Mouse (Mus musculus) thymus, postnatal 25 days (tissue): ENCODE measurements around the gene Arntl.
A peak's percentile ranks its signal among the peaks of the same experiment; 100 is the strongest.

Source experiments
- DNase-seq: peaks from one replicate; pipeline ENCODE4 v3.0.0; 2022

Gene Arntl

DNA sequence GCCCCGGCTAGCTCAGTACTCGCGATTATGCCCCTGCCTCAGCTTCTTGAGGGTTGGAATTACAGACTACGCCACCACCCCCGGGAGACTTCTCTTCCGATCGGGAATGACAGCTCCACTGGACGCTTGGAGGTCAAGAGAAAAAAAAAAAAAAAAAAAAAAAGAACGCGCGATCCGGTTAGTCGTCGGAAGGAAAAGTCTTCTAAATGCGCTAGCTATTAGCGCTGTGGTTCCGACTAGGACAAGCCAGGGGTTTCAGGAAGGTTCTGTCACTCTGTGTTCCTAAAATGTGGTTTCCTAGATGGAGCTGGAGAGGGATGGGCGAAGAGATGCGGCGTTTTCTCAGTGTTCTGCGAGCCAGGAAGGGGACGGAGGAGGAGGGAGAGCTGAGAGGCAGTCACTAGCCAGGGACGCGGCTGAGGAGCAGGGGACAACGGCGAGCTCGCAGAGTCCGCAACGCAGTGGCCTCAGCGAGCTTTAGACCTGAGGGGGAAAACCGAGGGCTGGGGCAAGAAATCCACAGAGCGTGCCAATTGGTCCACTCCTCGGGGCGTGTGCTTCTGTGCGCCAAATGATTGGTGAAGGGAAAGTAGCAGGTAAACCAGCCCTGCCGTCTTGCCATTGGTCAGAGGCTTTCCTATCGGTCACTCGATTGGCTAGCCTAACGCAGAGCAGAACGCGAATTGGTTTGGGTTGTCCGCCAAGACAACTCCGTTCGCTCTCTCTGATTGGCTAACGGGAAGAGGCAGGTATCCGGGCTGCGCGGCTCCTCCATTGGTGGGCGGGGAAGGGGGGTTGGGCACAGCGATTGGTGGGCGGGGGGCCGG, at the start of gene Arntl:
Gene Arntl (plus strand): TSS at position 822 of the 827 bp plus-strand sequence.
- DNase-seq = peak; percentile 90

DNA sequence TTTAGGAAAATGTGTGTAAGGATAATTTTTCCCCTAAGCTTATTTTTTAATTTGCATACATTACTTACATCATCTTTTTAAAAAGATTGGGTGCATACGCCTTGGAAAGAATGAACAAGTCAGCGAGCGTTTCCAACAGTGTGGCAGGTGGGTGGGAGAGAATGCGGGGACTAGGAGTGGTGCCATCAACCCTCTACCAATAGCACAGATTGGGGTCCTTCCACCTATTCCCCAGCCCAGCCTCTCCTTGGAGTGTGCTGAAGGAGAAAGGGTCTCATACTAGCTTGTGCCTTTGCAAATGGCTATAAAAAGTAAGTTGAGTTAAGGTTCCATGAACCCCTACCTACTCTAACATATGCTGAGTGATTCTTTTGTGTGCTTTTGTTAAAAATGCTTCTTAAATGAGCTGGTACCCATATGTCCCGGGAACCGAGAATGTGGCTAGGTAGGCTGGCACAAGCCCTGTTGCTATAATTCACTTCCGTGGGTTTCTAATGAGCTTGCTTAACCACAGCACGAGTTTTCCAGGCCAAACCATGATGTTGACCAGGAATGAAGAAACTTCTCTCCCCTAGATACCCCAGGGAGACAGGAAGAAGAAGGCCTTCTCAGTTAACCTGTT, 46.1 kb upstream of the Arntl start:
- DNase-seq = no peak

DNA sequence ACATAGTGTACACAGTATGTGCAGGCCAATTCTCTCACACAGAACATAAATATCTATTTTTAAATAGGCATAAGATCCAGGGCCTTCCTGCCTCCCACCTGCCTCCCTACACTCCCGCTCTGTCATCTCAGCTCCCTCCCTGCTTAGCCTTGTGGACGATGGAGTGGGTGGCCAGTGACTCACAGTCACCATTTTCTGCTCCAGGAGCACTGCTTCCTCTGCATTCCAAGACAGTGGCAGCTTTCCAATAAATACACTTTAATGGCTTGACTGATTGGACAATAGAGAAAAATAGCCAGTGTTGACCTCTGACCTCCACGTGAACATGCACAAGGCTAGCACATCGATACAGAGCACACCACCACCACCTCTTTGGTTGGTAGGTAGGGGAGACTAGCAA, 42.5 kb upstream of the Arntl start:
- no peak for DNase-seq

DNA sequence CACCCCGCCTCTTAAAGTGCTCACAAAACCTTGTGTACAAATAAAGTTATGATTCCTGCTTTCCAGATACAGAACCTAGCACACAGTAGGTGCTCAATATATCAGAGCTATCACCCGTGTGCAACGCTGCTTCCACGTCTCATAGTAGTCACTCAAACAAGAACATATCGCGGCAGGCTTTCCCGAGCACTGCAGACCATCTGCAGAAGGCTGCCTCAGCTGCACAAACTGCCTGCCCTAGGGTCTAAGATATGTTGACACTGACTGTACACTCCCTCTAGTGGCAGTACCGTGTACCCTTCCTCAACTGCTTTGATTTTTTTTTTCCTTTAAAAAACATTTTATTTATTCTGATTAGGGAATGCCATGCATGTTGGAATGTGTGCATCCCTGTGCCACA, 40.2 kb upstream of the Arntl start:
- DNase-seq = peak; percentile 47

DNA sequence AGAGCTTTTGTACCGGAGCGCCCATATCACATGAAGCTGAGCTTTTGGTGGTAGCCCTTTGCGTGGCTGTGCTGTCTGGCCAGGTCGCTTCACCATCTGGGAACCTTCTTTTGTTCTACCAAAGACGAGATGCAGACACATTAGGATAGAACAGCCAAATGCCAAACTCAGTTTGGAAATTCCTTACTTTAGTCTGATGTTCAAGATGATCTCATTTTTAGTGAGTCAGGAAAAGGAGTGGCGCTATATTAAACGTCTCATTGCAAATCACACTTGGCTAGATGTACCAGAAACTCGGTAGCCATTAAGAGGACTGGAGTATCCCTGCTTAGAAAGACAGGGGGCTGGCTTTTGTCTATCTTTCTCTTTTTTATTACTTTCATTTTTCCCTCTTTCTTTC, 38.7 kb upstream of the Arntl start:
- DNase-seq = no peak

DNA sequence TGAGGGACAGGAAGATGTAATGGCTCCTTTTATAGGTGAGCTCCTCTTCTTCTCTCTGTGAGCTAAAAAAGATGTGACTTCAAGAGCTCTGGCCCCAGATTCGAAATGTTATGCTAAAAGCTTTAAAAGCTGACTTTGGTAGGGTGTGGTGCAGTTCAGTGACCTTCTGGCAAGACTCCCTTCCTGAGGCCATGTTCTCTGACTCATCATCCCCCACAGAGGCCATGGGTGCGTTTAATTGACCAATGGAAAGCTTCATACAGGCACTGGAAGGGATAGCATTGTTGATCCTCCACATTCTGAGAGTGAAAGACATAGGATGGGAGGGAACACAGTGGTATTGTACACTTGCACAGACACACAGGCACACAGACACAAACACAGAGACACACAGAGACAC, 34.8 kb upstream of the Arntl start:
- DNase-seq = no peak

DNA sequence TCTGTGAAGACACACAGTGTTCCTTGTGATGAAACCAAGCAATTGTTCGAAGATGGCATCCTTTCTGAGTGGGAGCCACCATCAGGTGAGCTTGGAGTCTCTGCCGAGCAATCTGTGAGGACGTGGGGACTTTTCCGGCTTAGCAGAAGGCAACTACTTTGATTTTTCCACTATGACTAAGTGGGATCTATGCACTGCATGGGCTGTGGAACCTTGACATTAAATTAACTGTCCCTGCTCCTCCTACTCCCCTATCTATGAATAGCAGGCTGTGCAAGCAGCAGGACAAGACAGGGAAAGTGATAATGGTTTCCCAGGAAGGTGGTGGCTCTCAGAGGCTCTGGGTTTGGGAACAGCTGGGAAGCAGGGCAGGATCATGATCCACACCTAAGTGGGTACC, 31.8 kb upstream of the Arntl start:
- no peak for DNase-seq

DNA sequence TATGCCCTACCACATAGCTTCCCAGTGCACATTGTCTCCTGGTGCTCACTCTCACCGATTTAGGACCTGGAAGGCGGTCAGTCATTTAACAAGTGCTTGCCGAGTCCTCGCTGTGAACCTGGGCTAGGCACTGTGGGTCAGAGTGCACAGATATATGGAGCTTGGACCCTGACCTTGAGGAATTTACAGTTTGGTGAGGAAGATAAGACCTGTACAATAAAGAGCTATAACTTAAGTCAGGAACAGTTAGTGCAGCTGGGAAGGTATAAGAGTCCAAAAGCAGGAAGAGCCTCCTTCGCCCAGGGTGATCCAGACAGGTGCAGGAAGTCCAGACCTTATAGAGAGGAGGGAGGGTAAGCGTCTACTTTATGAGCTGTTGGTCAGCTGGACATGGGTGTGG, 29.2 kb upstream of the Arntl start:
- DNase-seq = no peak

DNA sequence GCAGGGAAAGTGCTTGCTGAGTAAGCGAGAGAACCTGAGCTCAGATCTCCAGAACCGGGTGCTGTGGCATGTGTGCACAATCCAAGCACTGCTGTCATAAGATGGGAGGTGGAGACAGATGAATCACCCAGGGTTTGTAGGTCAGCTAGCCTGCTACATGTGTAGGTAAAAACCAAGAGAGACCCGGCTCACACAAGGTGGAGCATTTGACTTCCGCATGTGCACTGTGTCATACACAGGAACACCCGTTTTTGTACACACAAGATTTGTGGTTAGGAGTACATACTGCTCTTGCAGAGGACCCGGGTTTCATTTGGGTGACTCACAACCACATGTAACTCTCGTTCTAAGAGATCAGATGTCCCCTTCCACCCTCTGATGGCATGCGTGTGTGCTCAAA, 23.5 kb upstream of the Arntl start:
- no peak for DNase-seq

DNA sequence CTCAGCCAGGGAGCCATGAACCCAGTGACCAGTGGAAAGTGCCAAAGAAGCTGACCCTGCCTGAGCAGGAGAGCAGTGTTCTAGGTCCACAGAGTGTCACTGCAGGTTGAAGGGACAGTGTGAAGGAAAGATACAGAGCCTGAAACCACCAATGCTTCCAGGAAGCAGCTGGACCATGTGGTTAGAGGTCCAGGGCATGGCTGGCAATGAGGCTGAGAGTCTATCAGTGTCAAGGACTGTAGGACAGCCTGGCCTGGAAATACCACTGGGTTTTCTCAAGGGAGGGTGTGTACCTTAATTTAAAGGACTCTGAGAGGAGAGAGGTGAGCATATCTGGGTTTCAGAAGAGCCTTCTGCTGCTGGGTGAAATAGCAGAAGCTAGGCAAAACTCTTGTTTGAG, 22.2 kb upstream of the Arntl start:
- DNase-seq = no peak

DNA sequence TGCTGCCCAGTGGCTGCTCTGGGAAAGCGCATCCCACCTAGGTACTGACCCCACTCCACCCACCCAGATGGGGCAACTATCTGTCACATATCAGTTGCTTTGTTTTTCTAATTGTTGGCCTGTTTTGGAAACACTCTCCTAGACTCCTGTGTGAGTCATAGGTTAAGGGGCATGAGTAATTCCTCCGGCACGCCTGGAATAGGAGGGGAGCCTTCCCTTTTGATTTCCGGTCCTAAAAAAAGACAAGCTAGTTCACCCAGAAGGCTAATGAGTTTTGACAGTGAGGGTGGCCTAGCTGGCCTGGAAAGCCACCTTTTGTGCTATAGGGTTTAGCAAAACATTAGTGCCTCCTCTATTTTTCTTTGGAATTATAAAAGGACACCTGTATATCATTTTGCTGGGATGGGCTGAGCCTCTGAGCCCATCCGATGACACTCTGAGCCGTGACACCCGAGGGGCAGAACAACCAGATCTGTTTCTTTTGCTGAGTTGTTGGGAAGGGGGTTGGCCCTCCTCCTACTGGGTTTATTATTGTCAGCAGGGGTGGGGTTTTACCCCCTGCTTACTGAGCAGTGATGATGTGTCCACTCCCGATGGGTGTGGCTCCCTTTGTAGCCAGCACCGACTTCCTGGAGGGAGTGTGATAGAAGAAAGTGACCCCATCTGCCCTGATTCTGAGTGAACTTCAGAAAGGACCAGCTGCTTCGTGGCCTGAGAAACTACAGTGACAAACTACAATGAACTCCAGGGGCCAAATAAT, 21.0 kb upstream of the Arntl start:
- no peak for DNase-seq

DNA sequence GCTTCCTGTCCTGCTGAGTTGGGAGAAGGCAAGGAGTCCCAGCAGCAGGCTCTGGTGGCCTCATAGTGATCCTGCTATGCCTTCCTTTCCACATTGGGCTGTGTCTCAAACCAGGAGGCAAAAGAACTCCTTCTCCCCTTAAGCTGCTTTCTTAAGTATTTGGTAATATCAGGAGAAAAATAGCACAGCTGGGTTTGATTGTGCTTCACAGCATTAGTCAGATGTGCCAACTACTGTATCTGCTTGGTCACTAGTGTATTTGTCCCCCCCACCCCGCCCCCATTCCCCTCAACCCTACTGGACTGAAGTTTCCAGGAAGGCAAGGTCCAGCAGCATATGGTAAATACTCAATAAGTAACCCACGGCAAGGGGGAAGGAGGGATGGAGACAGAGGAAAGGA, 19.2 kb upstream of the Arntl start:
- DNase-seq = no peak

DNA sequence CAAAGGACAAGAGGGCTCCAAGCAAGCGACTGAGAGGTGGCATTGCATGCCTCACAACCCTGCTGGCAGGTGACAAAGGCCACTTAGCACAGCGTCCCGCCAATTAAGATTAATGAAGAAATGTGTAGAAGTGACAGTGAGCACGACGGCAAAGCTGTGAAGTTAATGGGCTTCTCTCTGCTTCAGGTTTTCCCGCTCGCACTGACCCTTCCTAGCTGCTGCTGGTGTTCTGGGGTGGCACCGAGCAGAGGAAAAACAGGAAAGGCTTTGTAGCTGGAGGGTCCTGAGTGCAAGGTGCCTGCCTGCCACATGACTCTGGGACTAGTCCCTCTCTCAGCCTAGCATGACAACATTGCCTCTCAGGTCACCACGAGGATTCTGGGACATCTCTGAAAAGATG, 18.7 kb upstream of the Arntl start:
- DNase-seq = no peak

DNA sequence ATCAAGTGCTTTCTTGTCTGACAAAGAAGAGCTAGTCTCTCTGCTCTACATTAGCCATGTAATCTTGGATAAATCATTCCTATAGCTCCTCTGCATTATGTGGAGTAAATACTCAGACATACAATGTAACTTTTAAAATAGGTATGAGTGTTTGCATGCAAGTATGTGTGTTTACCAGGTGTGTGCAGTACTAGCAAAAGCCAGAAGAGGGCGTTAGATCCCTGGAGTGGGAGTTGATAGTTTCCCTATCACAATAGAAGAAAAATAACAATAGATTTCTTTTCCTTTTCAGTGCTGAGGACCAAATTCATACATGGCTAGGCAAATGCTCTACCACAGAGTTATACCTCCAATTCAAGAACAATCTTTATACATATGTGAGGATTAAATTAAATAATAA, 15.5 kb upstream of the Arntl start:
- DNase-seq = no peak

DNA sequence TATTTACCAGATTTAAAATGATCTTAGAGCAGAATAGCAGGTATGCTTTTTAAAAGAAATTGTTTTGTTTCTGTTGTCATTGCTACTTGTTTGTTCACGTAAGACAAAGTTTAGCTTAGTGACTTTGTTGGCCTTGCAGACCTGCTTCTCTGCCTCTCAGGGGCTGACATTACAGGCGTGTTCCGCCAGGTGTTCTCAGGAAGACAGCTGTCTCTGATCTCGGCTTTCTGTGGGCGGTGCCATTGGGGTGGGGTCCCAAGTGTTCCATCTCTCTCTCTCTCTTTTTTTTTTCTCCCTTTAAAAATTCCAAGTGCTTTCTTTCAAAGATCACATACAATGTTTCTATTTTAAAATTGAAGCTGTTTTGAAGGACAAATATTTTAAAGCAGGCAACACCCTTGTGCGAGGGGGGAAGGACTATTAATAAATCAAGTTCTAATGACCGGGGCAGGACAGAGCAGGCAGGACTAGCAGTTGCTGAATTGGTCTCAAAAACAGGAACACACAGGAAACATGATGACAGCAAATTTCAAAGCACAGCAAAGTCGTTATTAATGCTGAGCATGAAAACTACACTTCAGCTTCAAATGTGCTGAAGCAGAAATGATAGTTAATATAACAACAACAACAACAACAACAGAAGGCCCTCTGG, 14.4 kb upstream of the Arntl start:
- peak; percentile 54 for DNase-seq

DNA sequence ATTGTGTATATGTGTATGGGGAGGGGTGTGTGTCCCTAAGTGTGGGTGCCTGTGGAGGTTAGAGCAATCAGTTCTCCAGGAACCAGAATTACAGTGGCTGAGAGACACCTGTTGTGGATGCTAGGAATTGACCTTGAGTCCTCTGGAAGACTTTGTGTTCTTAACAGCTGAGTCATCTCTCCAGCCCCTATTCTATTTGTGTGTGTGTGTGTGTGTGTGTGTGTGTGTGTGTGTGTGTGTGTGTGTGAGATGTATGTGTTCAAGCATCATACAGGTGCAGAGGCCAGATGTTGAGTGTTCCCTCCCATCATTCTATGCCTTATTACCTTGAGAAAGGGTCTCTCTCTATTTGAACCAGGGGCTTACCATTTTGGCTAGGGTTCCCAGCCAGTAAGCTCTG, 13.4 kb upstream of the Arntl start:
- DNase-seq = no peak

DNA sequence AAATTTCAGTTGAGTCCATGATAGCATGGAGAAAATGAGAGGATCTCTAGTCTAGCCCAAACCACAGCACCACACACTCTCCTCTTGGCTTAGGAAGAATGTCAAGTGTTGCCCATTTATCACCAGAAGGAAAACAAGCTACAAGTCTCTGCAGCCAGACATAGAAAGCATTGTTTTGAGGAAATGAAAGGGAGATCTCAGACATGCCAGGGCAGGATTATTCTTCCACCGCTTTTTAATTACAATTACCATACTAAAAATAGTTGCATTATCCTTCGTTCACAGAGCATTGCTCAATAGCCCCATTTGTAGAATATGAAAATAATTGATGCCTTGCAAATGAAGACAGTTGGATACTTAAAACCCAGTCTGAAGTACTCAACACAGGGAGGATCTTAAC, 12.0 kb upstream of the Arntl start:
- no peak for DNase-seq

DNA sequence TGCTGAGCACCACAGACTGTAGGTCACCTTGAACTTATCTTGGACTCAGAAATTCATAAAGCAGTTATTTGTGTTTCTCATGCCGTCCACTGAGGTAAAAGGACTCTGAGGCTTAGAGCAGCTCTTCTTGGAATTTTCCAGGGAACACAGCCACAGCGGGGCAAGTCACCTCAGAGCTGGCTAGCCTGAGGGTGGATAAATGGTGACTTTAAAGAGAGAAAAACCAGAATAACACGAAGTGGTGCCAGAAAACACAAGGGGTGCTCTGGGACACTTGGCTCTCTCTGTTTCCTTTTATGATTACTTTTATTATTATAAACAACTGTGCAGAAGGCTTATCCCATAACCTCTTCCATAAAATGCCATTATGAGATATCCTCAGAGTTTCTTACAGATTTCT, 11.1 kb upstream of the Arntl start:
- DNase-seq = no peak

DNA sequence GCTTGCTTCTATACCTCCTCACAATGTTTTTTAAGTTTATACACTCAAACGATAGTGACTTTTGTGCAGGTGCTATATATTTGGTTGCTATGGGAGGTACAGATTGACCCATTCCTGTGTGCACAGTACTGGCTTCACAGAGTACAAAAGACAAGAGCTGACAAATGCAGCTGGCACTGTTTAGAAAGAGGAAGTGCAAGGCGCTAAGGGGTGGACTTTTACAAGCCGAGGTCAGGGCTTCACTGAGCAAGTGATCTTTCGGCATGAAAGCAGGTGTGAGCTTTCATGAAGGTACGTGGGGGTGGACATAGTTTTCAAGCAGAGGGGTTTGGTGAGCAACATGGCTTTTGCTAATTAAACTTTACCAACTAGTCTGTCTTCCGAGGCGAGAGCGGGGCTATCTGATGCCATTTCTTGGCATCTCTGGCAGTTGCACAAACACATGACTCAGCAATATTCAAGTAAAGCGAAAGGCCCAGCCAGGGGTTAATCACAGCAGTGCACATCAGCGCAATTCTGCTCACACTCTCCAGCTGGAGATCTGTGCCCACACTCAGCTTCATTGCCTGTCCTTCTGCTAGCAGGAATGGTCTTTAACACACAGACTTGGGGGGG, 10.0 kb upstream of the Arntl start:
- DNase-seq = peak; percentile 42

DNA sequence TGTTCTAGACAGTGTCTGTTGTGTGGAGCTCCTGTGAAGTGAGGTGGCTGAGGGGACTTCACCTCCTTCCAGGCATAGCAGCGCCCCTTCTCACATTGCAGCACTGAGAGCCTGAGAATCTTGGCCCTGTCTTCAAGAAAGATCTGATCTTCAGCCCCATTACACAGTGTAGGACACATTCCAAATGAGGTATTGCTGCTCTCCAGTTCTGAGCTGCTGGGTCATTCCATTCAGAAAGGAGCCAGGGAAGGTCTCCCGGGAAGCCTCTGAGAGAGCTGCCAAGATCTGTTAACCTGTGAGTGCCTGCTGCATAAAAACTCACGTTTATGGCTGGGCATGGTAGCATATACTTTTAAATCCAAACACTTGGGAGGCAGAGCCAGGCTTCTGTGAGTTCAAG, 5.7 kb upstream of the Arntl start:
- no peak for DNase-seq

DNA sequence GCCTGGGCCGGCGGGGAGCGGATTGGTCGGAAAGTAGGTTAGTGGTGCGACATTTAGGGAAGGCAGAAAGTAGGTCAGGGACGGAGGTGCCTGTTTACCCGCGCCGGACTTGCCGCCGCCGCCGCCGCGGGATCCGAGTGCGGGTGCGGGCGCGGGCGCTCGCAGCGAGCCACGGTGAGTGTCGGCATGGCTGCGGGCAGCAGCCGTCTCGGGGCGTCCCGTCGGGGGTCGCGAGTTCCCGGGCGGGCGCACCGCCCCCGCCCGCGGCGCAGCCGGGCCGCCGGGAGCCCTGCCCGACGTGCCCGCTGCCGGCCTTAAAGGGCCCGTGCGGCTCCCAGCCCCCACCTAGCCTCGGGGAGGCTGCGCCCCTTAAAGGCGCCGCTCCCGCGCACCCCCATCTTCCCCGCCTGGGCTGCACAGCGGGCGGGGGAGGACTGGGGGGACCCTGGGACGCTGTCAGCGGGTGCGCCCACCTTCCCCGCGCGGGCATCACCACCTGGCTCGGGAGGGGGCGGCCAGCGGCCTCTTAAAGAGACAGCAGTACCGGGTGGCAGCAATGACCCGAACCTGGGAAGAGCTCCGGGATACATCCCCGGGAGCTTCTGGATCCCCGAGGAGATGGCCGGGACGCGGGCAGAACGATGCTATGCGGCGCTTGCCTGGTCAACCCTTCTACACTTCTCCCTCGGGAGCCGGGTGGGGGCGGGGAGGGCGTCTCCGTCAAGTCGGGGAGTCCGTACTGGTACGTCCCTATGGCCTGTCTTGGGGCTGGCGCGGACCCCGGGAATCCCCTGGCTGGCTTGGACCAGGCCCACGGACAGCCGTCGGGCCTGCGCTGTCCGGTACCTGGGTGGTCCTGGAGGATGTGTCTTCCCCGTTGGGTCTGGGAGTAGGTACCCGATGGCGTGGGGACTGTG, 464 bp downstream of the Arntl start:
- peak; percentile 74 for DNase-seq

DNA sequence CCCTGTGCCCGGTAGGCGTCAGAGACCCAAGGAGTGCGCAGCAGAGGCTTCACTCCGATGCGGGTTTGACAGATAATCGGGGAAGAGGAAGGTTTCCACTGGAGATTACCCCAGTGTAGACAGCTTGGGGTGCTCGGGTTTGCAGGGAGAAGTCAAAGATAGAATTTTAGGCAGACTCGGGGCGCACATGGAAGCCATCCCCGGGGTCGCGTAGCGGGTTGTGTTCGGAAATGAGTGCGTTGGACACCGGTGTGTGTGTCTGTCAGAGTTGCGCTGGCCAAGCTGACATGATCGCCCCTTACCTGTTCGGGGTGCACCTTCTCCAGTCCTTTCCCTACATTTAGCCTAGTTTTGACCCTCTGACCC, 1.1 kb downstream of the Arntl start:
- DNase-seq = no peak
